Mouse (Mus musculus) left cerebral cortex, adult 6 months (tissue): ENCODE measurements around the gene Sele. TPM values are rescaled to one million over a fixed set of nuclear protein-coding genes. Genes with fewer than 3 reads are reported as not detected.

Experiments used
- long read RNA-seq, 2 experiments: library from polyadenylated mRNA; unstranded; transcript quantifications; one replicate each; pipeline ENCODE4 v2.0.0; 2019 to 2020
- polyA plus RNA-seq: library from polyadenylated mRNA; unstranded; fragments of <200 nt; fragmentation: Nextera tagmentation; gene quantifications from 2 replicates; pipeline ENCODE4 v1.2.3, GENCODE M21; 2021

The Sele gene
- polyA plus RNA-seq: not detected in 2 replicates
- long read RNA-seq, experiment 1: 0 reads
- long read RNA-seq, experiment 2: 0 reads

GRCm38 (mm10) chr1:164047934-164048333 lies at the start of gene Sele:
Sele (plus strand) TSS chr1:164048234.

GRCm38 (mm10) chr1:164061925-164062324 lies 13.9 kb downstream of the Sele start, which contains the start of gene Sell:
Sell (plus strand) TSS chr1:164061982.

Other genes with a start within 250 kb of the Sele start
- 10.8 and 12.5 TPM in 2 replicates for gene Scyl3, start 119.1 kb upstream of the Sele start, polyA plus RNA-seq
- 0.27 and 0.55 TPM in 2 replicates for gene BC055324, start 53.4 kb upstream of the Sele start, polyA plus RNA-seq
- gene Mettl18, start 53.3 kb upstream of the Sele start, polyA plus RNA-seq: 7.0 and 8.2 TPM in 2 replicates
- not detected in 2 replicates for gene Sell, start 13.7 kb downstream of the Sele start, polyA plus RNA-seq
- gene Selp, start 67.0 kb downstream of the Sele start, polyA plus RNA-seq: not detected in 2 replicates
- gene F5, start 103.6 kb downstream of the Sele start, polyA plus RNA-seq: 0.01 and 0.04 TPM in 2 replicates
- 6.5 and 6.6 TPM in 2 replicates for gene Slc19a2, start 200.8 kb downstream of the Sele start, polyA plus RNA-seq
- gene Ccdc181, start 227.4 kb downstream of the Sele start, polyA plus RNA-seq: 18.2 and 19.8 TPM in 2 replicates